Mouse (Mus musculus) hindbrain, embryonic 16.5 days (tissue): ENCODE measurements around the gene Wrap53. TPM values are rescaled to one million over a fixed set of nuclear protein-coding genes. Genes with fewer than 3 reads are reported as not detected.
"Not testable (repeated sequence)": the region's sequence is repeated elsewhere in the genome, so short reads cannot be mapped to it uniquely, and the experiment has no call there.

ENCODE experiments used
- ATAC-seq: fragments of 200-750 bp; cut with Nextera tagmentation; 2 replicates; pipeline ENCODE4 v1.8.0; 2017; ENCODE audit warnings: moderate TSS enrichment, moderate library complexity
- H3K27ac ChIP-seq: fragments of 300-500 bp; sonication (generic); 2 replicates; pipeline ENCODE4 v1.5.1; 2014; ENCODE audit warnings: low read depth, mild to moderate bottlenecking, control low read depth, low read length, moderate library complexity
- H3K27me3 ChIP-seq: fragments of 300-500 bp; sonication (generic); replicated peaks from 2 replicates; pipeline ENCODE4 v1.6.1; 2014; ENCODE audit warnings: low read length; ENCODE audit not compliant: control insufficient read depth, insufficient read depth
- H3K36me3 ChIP-seq: fragments of 300-500 bp; sonication (generic); 2 replicates; pipeline ENCODE4 v1.6.1; 2014; ENCODE audit warnings: mild to moderate bottlenecking, low read length, moderate library complexity, mixed read lengths; ENCODE audit not compliant: control insufficient read depth, insufficient read depth
- H3K4me1 ChIP-seq: fragments of 300-500 bp; sonication (generic); 2 replicates; pipeline ENCODE4 v1.6.1; 2014; ENCODE audit warnings: low read depth, low read length; ENCODE audit not compliant: control insufficient read depth, insufficient read depth
- H3K4me2 ChIP-seq: fragments of 300-500 bp; sonication (generic); 2 replicates; pipeline ENCODE4 v1.6.1; 2014; ENCODE audit warnings: mild to moderate bottlenecking, low read length, control low read depth, moderate library complexity
- H3K4me3 ChIP-seq: fragments of 300-500 bp; sonication (generic); 2 replicates; pipeline ENCODE4 v1.5.1; 2014; ENCODE audit warnings: mild to moderate bottlenecking, low read length, control low read depth, moderate library complexity
- H3K9ac ChIP-seq: fragments of 300-500 bp; sonication (generic); 2 replicates; pipeline ENCODE4 v1.6.1; 2014; ENCODE audit warnings: low read depth, mild to moderate bottlenecking, control low read depth, low read length, moderate library complexity
- H3K9me3 ChIP-seq: fragments of 300-500 bp; sonication (generic); 2 replicates; pipeline ENCODE4 v1.6.1; 2014; ENCODE audit warnings: mild to moderate bottlenecking, low read length, moderate library complexity; ENCODE audit not compliant: control insufficient read depth
- WGBS: fragments of 180-500 bp; shearing (Covaris S2); extraction: QIAGEN DNeasy Blood & Tissue Kit; methylation state at CpG from one replicate; pipeline ENCODE4 v1.1.7; 2014; 5-methylcytosine and 5-hydroxymethylcytosine counted together
- polyA plus RNA-seq: library from polyadenylated mRNA; unstranded; fragments of >200 nt; fragmentation: Nextera tagmentation; extraction: Ambion mirVana; gene quantifications from 2 replicates; pipeline ENCODE4 v1.2.1, GENCODE M21; 2015

Wrap53 gene
- polyA plus RNA-seq, 1 experiment from 2014 or later, result 18.2 TPM

GRCm38 (mm10) chr11:69616781-69617180, 36.7 kb upstream of the Wrap53 start:
- Histone ChIP-seq H3K9me3 (no peaks in the 10 kb centered on the region), H3K4me1 (peaks cover 3% of the 10 kb centered on the region; the same call in 1 of the 2 replicates), H3K4me3 (no peak overlapping the region), H3K27ac (no peak overlapping the region), H3K9ac (no peak overlapping the region), H3K4me2 (no peak overlapping the region), H3K36me3 (no peaks in the 10 kb centered on the region), H3K27me3 (no peaks in the 10 kb centered on the region)
- no peak for ATAC-seq
- WGBS, result 38% methylated on average over 10 of the region's 10 CpGs

- not testable (repeated sequence) for H3K27me3 ChIP-seq, H3K4me2 ChIP-seq, ATAC-seq, H3K36me3 ChIP-seq, H3K9me3 ChIP-seq, H3K9ac ChIP-seq, H3K4me3 ChIP-seq, H3K4me1 ChIP-seq, H3K27ac ChIP-seq
- WGBS, result 55% methylated on average over 11 of the region's 11 CpGs
Measured at GRCm38 (mm10) chr11:69614257-69614588, 34.2 kb upstream of the Wrap53 start.

- H3K9ac ChIP-seq, result no peak overlapping the region
- WGBS, result 9% methylated on average over 19 of the region's 19 CpGs
- no peaks in the 10 kb centered on the region for H3K36me3 ChIP-seq
- H3K27me3 ChIP-seq, result no peaks in the 10 kb centered on the region
- peak; percentile 68; the same call in 1 of the 2 replicates for ATAC-seq
- H3K27ac ChIP-seq, result peak overlapping the region; percentile 46
- no peaks in the 10 kb centered on the region for H3K4me1 ChIP-seq
- H3K9me3 ChIP-seq, result no peaks in the 10 kb centered on the region
- H3K4me3 ChIP-seq, result no peak overlapping the region
- peak overlapping the region; percentile 33 for H3K4me2 ChIP-seq
Measured at GRCm38 (mm10) chr11:69613553-69614256, 33.6 kb upstream of the Wrap53 start.

GRCm38 (mm10) chr11:69610899-69611298, 30.8 kb upstream of the Wrap53 start:
- no peak overlapping the region for H3K27ac ChIP-seq
- H3K9ac ChIP-seq, result no peak overlapping the region
- no peak overlapping the region for H3K4me3 ChIP-seq
- peak; percentile 58; the same call in 1 of the 2 replicates for ATAC-seq
- no peaks in the 10 kb centered on the region for H3K36me3 ChIP-seq
- H3K9me3 ChIP-seq, result no peaks in the 10 kb centered on the region
- H3K27me3 ChIP-seq, result no peaks in the 10 kb centered on the region
- 55% methylated on average over 4 of the region's 4 CpGs for WGBS
- H3K4me1 ChIP-seq, result no peaks in the 10 kb centered on the region
- no peak overlapping the region for H3K4me2 ChIP-seq

GRCm38 (mm10) chr11:69609416-69609815, 29.4 kb upstream of the Wrap53 start:
- H3K9me3 ChIP-seq, result no peaks in the 10 kb centered on the region
- no peaks in the 10 kb centered on the region for H3K36me3 ChIP-seq
- no peak overlapping the region for H3K27ac ChIP-seq
- ATAC-seq, result no peak
- H3K4me2 ChIP-seq, result no peak overlapping the region
- H3K4me3 ChIP-seq, result no peak overlapping the region
- H3K9ac ChIP-seq, result no peak overlapping the region
- no peaks in the 10 kb centered on the region for H3K4me1 ChIP-seq
- H3K27me3 ChIP-seq, result no peaks in the 10 kb centered on the region
- WGBS, result 62% methylated on average over 7 of the region's 7 CpGs

- Histone ChIP-seq H3K9me3 (no peaks in the 10 kb centered on the region), H3K4me1 (peaks cover 7% of the 10 kb centered on the region; the same call in 1 of the 2 replicates), H3K4me3 (no peak overlapping the region), H3K9ac (no peak overlapping the region), H3K27ac (no peak overlapping the region), H3K4me2 (no peak overlapping the region), H3K27me3 (no peaks in the 10 kb centered on the region), H3K36me3 (no peaks in the 10 kb centered on the region)
- no peak for ATAC-seq
- 95% methylated on average over 3 of the region's 3 CpGs for WGBS
Measured at GRCm38 (mm10) chr11:69608525-69608924, 28.5 kb upstream of the Wrap53 start.

- Histone ChIP-seq H3K4me1 (peaks cover 12% of the 10 kb centered on the region; the same call in 1 of the 2 replicates), H3K27ac (no peak overlapping the region), H3K9me3 (no peaks in the 10 kb centered on the region), H3K4me2 (no peak overlapping the region), H3K9ac (no peak overlapping the region), H3K4me3 (no peak overlapping the region), H3K27me3 (no peaks in the 10 kb centered on the region), H3K36me3 (peaks cover 4% of the 10 kb centered on the region; the same call in 1 of the 2 replicates)
- 77% methylated on average over 2 of the region's 2 CpGs for WGBS
- ATAC-seq, result no peak
Measured at GRCm38 (mm10) chr11:69606832-69607231, 26.8 kb upstream of the Wrap53 start.

GRCm38 (mm10) chr11:69606491-69606795, 26.4 kb upstream of the Wrap53 start:
- H3K9ac ChIP-seq, result no peak overlapping the region
- H3K4me3 ChIP-seq, result peak overlapping the region; percentile 75
- H3K4me2 ChIP-seq, result peak overlapping the region; percentile 76
- peak overlapping the region; percentile 37 for H3K27ac ChIP-seq
- peaks cover 7% of the 10 kb centered on the region; the same call in 1 of the 2 replicates for H3K36me3 ChIP-seq
- 67% methylated on average over 2 of the region's 2 CpGs for WGBS
- no peaks in the 10 kb centered on the region for H3K27me3 ChIP-seq
- no peaks in the 10 kb centered on the region for H3K9me3 ChIP-seq
- peaks cover 12% of the 10 kb centered on the region; the same call in 1 of the 2 replicates for H3K4me1 ChIP-seq
- no peak for ATAC-seq

GRCm38 (mm10) chr11:69605726-69606490, 25.9 kb upstream of the Wrap53 start, which contains the start of gene Atp1b2:
Gene Atp1b2 (minus strand): TSS chr11:69605942.
- WGBS, result 2% methylated on average over 32 of the region's 32 CpGs
- no peaks in the 10 kb centered on the region for H3K9me3 ChIP-seq
- H3K27me3 ChIP-seq, result no peaks in the 10 kb centered on the region
- peaks cover 13% of the 10 kb centered on the region; the same call in 1 of the 2 replicates for H3K4me1 ChIP-seq
- H3K9ac ChIP-seq, result peak within 1 kb of the TSS; percentile 87
- H3K36me3 ChIP-seq, result peaks cover 8% of the 10 kb centered on the region; the same call in 1 of the 2 replicates
- peak within 1 kb of the TSS; percentile 87 for H3K27ac ChIP-seq
- peak within 1 kb of the TSS; percentile 76 for H3K4me2 ChIP-seq
- ATAC-seq, result peak; percentile 93
- peak within 1 kb of the TSS; percentile 75 for H3K4me3 ChIP-seq
